In the genomic region with DNA sequence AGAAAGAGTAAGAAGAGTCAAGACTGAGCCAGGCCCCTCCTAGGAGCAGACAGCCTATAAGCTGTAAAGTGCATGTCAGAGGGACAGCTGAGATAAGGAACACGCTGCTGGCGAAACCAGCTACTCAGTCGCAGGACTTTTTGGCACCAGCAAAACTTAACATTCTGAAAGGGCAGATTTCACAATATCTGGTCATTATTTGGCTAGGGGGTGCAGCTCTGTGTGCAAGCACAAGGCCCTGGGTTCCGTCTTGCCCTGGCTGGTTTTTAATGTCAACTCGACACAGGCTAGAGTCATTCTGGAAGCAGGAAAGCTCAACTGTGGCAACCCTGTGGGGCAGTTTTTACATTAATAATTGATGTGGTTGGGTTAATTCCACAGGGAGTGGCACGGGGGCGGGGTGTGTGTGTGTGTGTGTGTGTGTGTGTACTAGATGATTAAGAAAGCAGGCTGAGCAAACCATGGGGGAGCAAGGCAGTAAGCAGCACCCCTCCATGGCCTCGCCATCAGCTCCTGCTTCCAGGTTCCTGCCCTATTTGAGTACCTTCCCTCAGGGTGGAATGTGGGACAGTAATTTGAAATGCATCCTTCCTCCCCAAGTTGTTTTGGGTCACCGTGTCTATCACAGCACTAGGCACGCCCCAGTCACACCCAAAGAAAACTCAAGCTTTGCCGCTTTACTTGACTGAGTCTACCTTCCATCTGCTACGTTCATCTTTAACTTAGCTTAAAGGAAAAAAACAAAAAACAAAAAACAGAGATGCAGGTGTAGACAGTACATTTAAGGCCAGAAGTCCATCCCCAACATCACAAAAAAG, we compare ENCODE assay signal across 10 mouse cellular contexts. TPM values are rescaled to one million over a fixed set of nuclear protein-coding genes. Genes with fewer than 3 reads are reported as not detected.
DNase-seq lines count a peak whose midpoint lies in the region; ATAC-seq and TF ChIP-seq lines count a peak whose summit lies in the region.
"Had no signal": no experiment of that assay in that cellular context is flagged by ENCODE, and none has a peak within 500 bp of the region (broad histone marks: within the 10 kb centered on the region; RNA-seq: fewer than 3 reads in every experiment).

No protein-coding gene starts in this region.

- 36% methylated on average over 12 of the region's 12 CpGs for WGBS in liver, postnatal 0 days (ENCODE audit: insufficient replicate concordance)
- WGBS in stomach, postnatal 0 days = 51% methylated on average over 12 of the region's 12 CpGs

- H3K36me3 ChIP-seq in liver, postnatal 0 days (replicated peaks; ENCODE audit: insufficient read depth, low read length) = no peaks in the 10 kb centered on the region
- no peaks in the 10 kb centered on the region for H3K36me3 ChIP-seq in stomach, postnatal 0 days (ENCODE audit: control insufficient read depth, insufficient read depth, low read length)

- peaks cover 29% of the 10 kb centered on the region for H3K4me1 ChIP-seq in liver, postnatal 0 days (ENCODE audit: insufficient read depth)
- H3K4me1 ChIP-seq in stomach, postnatal 0 days (replicated peaks; ENCODE audit: control insufficient read depth, insufficient read depth) = no peaks in the 10 kb centered on the region

- 0 out of 2 replicates have a peak overlapping the region, but pooled peaks have one; percentile 22 for H3K4me3 ChIP-seq in liver, postnatal 0 days (ENCODE audit: low read depth, low read length)
- H3K4me3 ChIP-seq in stomach, postnatal 0 days (ENCODE audit: low read depth, low read length) = no peak overlapping the region
- H3K4me3 ChIP-seq in gastrocnemius, adult 2 months = no peak overlapping the region

- TF ChIP-seq EP300 in liver, postnatal 0 days (IDR thresholded peaks at IDR 0.05; ENCODE audit: low read depth) = peak; percentile 37; the same call in 1 of the 2 replicates
- no peak for TF ChIP-seq EP300 in stomach, postnatal 0 days (optimal IDR thresholded peaks at IDR 0.05)

- H3K9ac ChIP-seq in liver, postnatal 0 days (replicated peaks) = no peak overlapping the region
- no peak overlapping the region for H3K9ac ChIP-seq in stomach, postnatal 0 days (ENCODE audit: low read length)

- DNase-seq in urinary bladder, postnatal 14 days (ENCODE audit: low spot score) = peak; percentile 5
- DNase-seq in urinary bladder, postnatal 4 days (ENCODE audit: low spot score in 2 of 2) = no peak
- peak; percentile 51 for DNase-seq in liver, postnatal 0 days
- DNase-seq in stomach, postnatal 0 days (ENCODE audit: low spot score) = peak; percentile 69
- no peak for DNase-seq in layer of hippocampus, postnatal 14 days (ENCODE audit: low spot score in 2 of 2)
- DNase-seq in left cerebral cortex, postnatal 36 days (ENCODE audit: low spot score in 2 of 2) = no peak
- DNase-seq in gastrocnemius, adult 2 months = no peak
- DNase-seq: cerebellum, adult 9-11 months had no signal

- peak; percentile 86 for ATAC-seq in erythroblast, adult 5-6 weeks (replicated peaks; ENCODE audit: low FRiP score, poor library complexity, severe bottlenecking)
- ATAC-seq in liver, postnatal 0 days = peak; percentile 84
- peak; percentile 84 for ATAC-seq in stomach, postnatal 0 days (ENCODE audit: low FRiP score, low TSS enrichment)

- no peaks in the 10 kb centered on the region for H3K27me3 ChIP-seq in liver, postnatal 0 days (ENCODE audit: insufficient read depth, low read length)
- no peaks in the 10 kb centered on the region for H3K27me3 ChIP-seq in stomach, postnatal 0 days (ENCODE audit: control insufficient read depth, insufficient read depth, low read length)

- no peak for TF ChIP-seq CTCF in liver, postnatal 0 days (IDR thresholded peaks at IDR 0.05; ENCODE audit: low read depth)
- no peak for TF ChIP-seq CTCF in stomach, postnatal 0 days (IDR thresholded peaks at IDR 0.05; ENCODE audit: low read depth)
- no peak for TF ChIP-seq CTCF in gastrocnemius, adult 2 months (IDR thresholded peaks at IDR 0.05)

- H3K9me3 ChIP-seq in liver, postnatal 0 days (ENCODE audit: low read length) = no peaks in the 10 kb centered on the region
- H3K9me3 ChIP-seq in stomach, postnatal 0 days (ENCODE audit: control insufficient read depth, low read length) = no peaks in the 10 kb centered on the region

- H3K27ac ChIP-seq in liver, postnatal 0 days (ENCODE audit: low read depth) = peak overlapping the region; percentile 79
- no peak overlapping the region for H3K27ac ChIP-seq in stomach, postnatal 0 days (replicated peaks)
- no peak overlapping the region for H3K27ac ChIP-seq in gastrocnemius, adult 2 months
- H3K27ac ChIP-seq: macrophage had no signal

- H3K4me2 ChIP-seq in liver, postnatal 0 days (ENCODE audit: low read depth, low read length) = peak overlapping the region; percentile 58
- H3K4me2 ChIP-seq in stomach, postnatal 0 days (replicated peaks; ENCODE audit: low read depth) = no peak overlapping the region

- intact Hi-C loops in left cerebral cortex, postnatal 36 days (cut with DNase I) = no loop called here
- intact Hi-C loops in gastrocnemius, adult 2 months (cut with DNase I) = no loop called here

RNA-seq across cellular contexts. Expression of a gene that starts 5.2 kb away (rescaled TPM):
- total RNA-seq in erythroblast, adult 5-6 weeks (2015; ENCODE audit: low replicate concordance) = 0.96 and 3.6 TPM in 2 replicates
- 4.0 and 4.3 TPM in 2 replicates for total RNA-seq in erythroblast, adult 5-6 weeks (2017; ENCODE audit: low replicate concordance)
- polyA plus RNA-seq in liver, postnatal 0 days (2015; fragmentation: Nextera tagmentation; extraction: Ambion mirVana) = 4.7 and 5.7 TPM in 2 replicates
- polyA plus RNA-seq in stomach, postnatal 0 days (2015; fragmentation: Nextera tagmentation; extraction: Ambion mirVana) = 5.1 and 5.9 TPM in 2 replicates
- total RNA-seq in layer of hippocampus, postnatal 14 days (2021) = 1 to 10 TPM; 4.7 to 5.0 TPM
- 1 to 10 TPM; 1.7 to 1.9 TPM for total RNA-seq in left cerebral cortex, postnatal 36 days (2021)
- total RNA-seq in gastrocnemius, adult 2 months (2021) = under 1 TPM in 1 of 2 experiments, not detected in 1; 0.06 TPM
- polyA plus RNA-seq: macrophage had no signal

RNA-seq across cellular contexts. Expression of a gene that starts 5.6 kb away (rescaled TPM):
- total RNA-seq in erythroblast, adult 5-6 weeks (2015; ENCODE audit: low replicate concordance) = 6.9 and 7.1 TPM in 2 replicates
- total RNA-seq in erythroblast, adult 5-6 weeks (2017; ENCODE audit: low replicate concordance) = 8.9 and 9.0 TPM in 2 replicates
- 7.8 and 8.7 TPM in 2 replicates for polyA plus RNA-seq in liver, postnatal 0 days (2015; fragmentation: Nextera tagmentation; extraction: Ambion mirVana)
- polyA plus RNA-seq in stomach, postnatal 0 days (2015; fragmentation: Nextera tagmentation; extraction: Ambion mirVana) = 14.6 and 16.1 TPM in 2 replicates
- total RNA-seq in layer of hippocampus, postnatal 14 days (2021) = 10 to 100 TPM; 28.4 to 34.9 TPM
- 10 to 100 TPM; 30.7 to 35.7 TPM for total RNA-seq in left cerebral cortex, postnatal 36 days (2021)
- total RNA-seq in gastrocnemius, adult 2 months (2021) = 1 to 10 TPM; 6.1 to 7.6 TPM

Comparison
In these comparisons a context has a peak if more than half of its experiments do, and no peak if none do; other contexts are left out.
1. DNase-seq: peak in urinary bladder, postnatal 14 days (single experiment), liver, postnatal 0 days (single experiment) and stomach, postnatal 0 days (single experiment); none in urinary bladder, postnatal 4 days (0 of 2), layer of hippocampus, postnatal 14 days (0 of 2), left cerebral cortex, postnatal 36 days (0 of 2) and gastrocnemius, adult 2 months (single experiment).
2. Peak in every context shown above with its lines, with median percentiles within 50 percentile points of each other: ATAC-seq.